Mouse (Mus musculus) ES-E14 (cell line): ENCODE results near the gene Stxbp2. TPM values are rescaled to one million over a fixed set of nuclear protein-coding genes. Genes with fewer than 3 reads are reported as not detected.

Experiments
- DNase-seq: peaks from one replicate; pipeline ENCODE4 v3.0.0-alpha.2; 2013; ENCODE audit warnings: low read depth, low spot score
- H3K27ac ChIP-seq: 2 replicates; pipeline ENCODE4 v1.5.1; 2012; ENCODE audit warnings: low read depth, mild to moderate bottlenecking, low read length, moderate library complexity, mixed read lengths; ENCODE audit not compliant: poor library complexity, insufficient read depth, severe bottlenecking
- H3K36me3 ChIP-seq: 2 replicates; pipeline ENCODE4 v1.6.1; 2012; ENCODE audit warnings: mild to moderate bottlenecking, low read length, moderate library complexity, mixed read lengths; ENCODE audit not compliant: control insufficient read depth, poor library complexity, insufficient read depth, severe bottlenecking
- H3K4me1 ChIP-seq, 2 experiments: fragments of 150-350 bp in 1 of 2; sonication (generic) in 1 of 2; 2 replicates each; pipeline ENCODE4 v1.6.1; 2012; ENCODE audit warnings: low read length in 2 of 2, mild to moderate bottlenecking in 1 of 2, mixed read lengths in 1 of 2; ENCODE audit not compliant: control insufficient read depth in 2 of 2, insufficient read depth in 2 of 2, poor library complexity in 1 of 2
- H3K4me3 ChIP-seq, 2 experiments: fragments of 150-350 bp in 1 of 2; sonication (generic) in 1 of 2; 2 replicates each; pipeline ENCODE4 v1.5.1; 2012; ENCODE audit warnings: low read length in 2 of 2, low read depth in 1 of 2, mild to moderate bottlenecking in 1 of 2, mixed read lengths in 1 of 2; ENCODE audit not compliant: insufficient read depth in 1 of 2, poor library complexity in 1 of 2, severe bottlenecking in 1 of 2
- H3K9ac ChIP-seq: 2 replicates; pipeline ENCODE4 v1.6.1; 2012; ENCODE audit warnings: low read depth, mild to moderate bottlenecking, low read length, mixed read lengths; ENCODE audit not compliant: poor library complexity, insufficient read depth, severe bottlenecking
- H3K9me3 ChIP-seq: fragments of 150-350 bp; sonication (generic); 2 replicates; pipeline ENCODE4 v1.6.1; 2012; ENCODE audit warnings: low read depth, mild to moderate bottlenecking, low read length; ENCODE audit not compliant: control insufficient read depth, insufficient read depth
- CHD2 ChIP-seq: IDR thresholded peaks from 2 replicates; pipeline ENCODE4 v1.6.1; 2014; ENCODE audit warnings: mild to moderate bottlenecking, low read depth, low read length, inconsistent platforms
- HCFC1 ChIP-seq: IDR thresholded peaks from 2 replicates; pipeline ENCODE4 v1.6.1; 2012; ENCODE audit warnings: low read length, inconsistent platforms, borderline replicate concordance; ENCODE audit not compliant: insufficient read depth
- MAFK ChIP-seq: IDR thresholded peaks from 2 replicates; pipeline ENCODE4 v1.6.1; 2014; ENCODE audit warnings: mild to moderate bottlenecking, low read depth, low read length, inconsistent platforms; ENCODE audit not compliant: insufficient read depth
- ZC3H11A ChIP-seq: IDR thresholded peaks from 2 replicates; pipeline ENCODE4 v1.6.1; 2012; ENCODE audit warnings: low read depth, mild to moderate bottlenecking, inconsistent platforms, low read length, borderline replicate concordance
- ZNF384 ChIP-seq: IDR thresholded peaks from 2 replicates; pipeline ENCODE4 v1.6.1; 2012; ENCODE audit warnings: low read depth, low read length, inconsistent platforms
- in situ Hi-C, 2 experiments: fragments of 600-800 bp; cut with MboI; formaldehyde crosslinking; loops; one replicate each; pipeline ENCODE4 v1.15.1; 2025; ENCODE audit warnings: low sequenced_read_pairs in 2 of 2, inconsistent platforms in 1 of 2; ENCODE audit not compliant: unreplicated experiment in 2 of 2
- total RNA-seq: library from RNA; depleted of rRNA; stranded (reverse); fragments of 300-350 nt; gene quantifications from 2 replicates; pipeline ENCODE4 v1.2.3, GENCODE M21; 2012

The Stxbp2 gene
- total RNA-seq, 1 experiment, result 38.5 TPM

GRCm38 (mm10) chr8:3599219-3599618 is 31.5 kb upstream of the Stxbp2 start:
- Histone ChIP-seq H3K4me3 (peak overlapping the region in 1 of 2 experiments; percentile 14; a peak in 1 of 4 replicates), H3K9ac (peak overlapping the region; percentile 61), H3K4me1 (peaks cover 13 to 33% of the 10 kb centered on the region in 2 experiments), H3K9me3 (no peaks in the 10 kb centered on the region), H3K36me3 (peaks cover 42% of the 10 kb centered on the region), H3K27ac (peak overlapping the region; percentile 75)
- TF ChIP-seq CHD2 (0 out of 2 replicates have a peak, but pooled peaks have one; percentile 17), ZC3H11A (no peak)
- no peak for DNase-seq
- in situ Hi-C loops, result no loop called here

- H3K9me3 ChIP-seq, result no peaks in the 10 kb centered on the region
- H3K4me1 ChIP-seq, result peaks cover 13 to 33% of the 10 kb centered on the region in 2 experiments
- H3K27ac ChIP-seq, result peak overlapping the region; percentile 36; the same call in 1 of the 2 replicates
- H3K4me3 ChIP-seq, result no peak overlapping the region
- H3K36me3 ChIP-seq, result peaks cover 49% of the 10 kb centered on the region
- in situ Hi-C loops, result no loop called here
- no peak for DNase-seq
- peak overlapping the region; percentile 29; the same call in 1 of the 2 replicates for H3K9ac ChIP-seq
- TF ChIP-seq ZNF384, result no peak
- no peak for TF ChIP-seq CHD2
- no peak for TF ChIP-seq HCFC1
- TF ChIP-seq MAFK, result no peak
- TF ChIP-seq ZC3H11A, result no peak
Observed at GRCm38 (mm10) chr8:3600401-3600800, 30.4 kb upstream of the Stxbp2 start.

GRCm38 (mm10) chr8:3603439-3603838 is 27.3 kb upstream of the Stxbp2 start:
- no peak overlapping the region for H3K9ac ChIP-seq
- no peak overlapping the region for H3K27ac ChIP-seq
- in situ Hi-C loops, result no loop called here
- TF ChIP-seq CHD2 (no peak), HCFC1 (no peak)
- no peak overlapping the region for H3K4me3 ChIP-seq
- H3K9me3 ChIP-seq, result no peaks in the 10 kb centered on the region
- H3K4me1 ChIP-seq, result peaks cover 6 to 23% of the 10 kb centered on the region in 2 experiments; a peak in 3 of 4 replicates
- H3K36me3 ChIP-seq, result peaks cover 68% of the 10 kb centered on the region
- no peak for DNase-seq

- peaks cover 81% of the 10 kb centered on the region for H3K36me3 ChIP-seq
- no peak for DNase-seq
Observed at GRCm38 (mm10) chr8:3606593-3606992, 24.2 kb upstream of the Stxbp2 start.

GRCm38 (mm10) chr8:3607822-3608221 is 22.9 kb upstream of the Stxbp2 start:
- Histone ChIP-seq H3K9ac (no peak overlapping the region), H3K4me3 (no peak overlapping the region), H3K4me1 (peaks cover 0 to 18% of the 10 kb centered on the region in 2 experiments; a peak in 1 of 4 replicates), H3K27ac (no peak overlapping the region), H3K9me3 (no peaks in the 10 kb centered on the region), H3K36me3 (peaks cover 80% of the 10 kb centered on the region)
- TF ChIP-seq CHD2, result no peak
- no peak for TF ChIP-seq HCFC1
- no peak for TF ChIP-seq MAFK
- TF ChIP-seq ZC3H11A, result no peak
- no peak for TF ChIP-seq ZNF384
- no peak for DNase-seq
- in situ Hi-C loops, result no loop called here

More at GRCm38 (mm10) chr8:3606593-3606992, 24.2 kb upstream of the Stxbp2 start:
- H3K4me3 ChIP-seq, result peak overlapping the region; percentile 5 to 43; a peak in 2 of 4 replicates
- peaks cover 0 to 18% of the 10 kb centered on the region in 2 experiments; a peak in 1 of 4 replicates for H3K4me1 ChIP-seq
- peak overlapping the region; percentile 35; the same call in 1 of the 2 replicates for H3K9ac ChIP-seq
- H3K27ac ChIP-seq, result no peak overlapping the region
- TF ChIP-seq ZNF384 (no peak), ZC3H11A (no peak), HCFC1 (no peak), CHD2 (no peak), MAFK (no peak)
- H3K9me3 ChIP-seq, result no peaks in the 10 kb centered on the region
- in situ Hi-C loops, result no loop called here
